Mouse (Mus musculus) MEL (cell line): ENCODE measurements around the gene Lcmt2. TPM values are rescaled to one million over a fixed set of nuclear protein-coding genes. Genes with fewer than 3 reads are reported as not detected.

Source experiments
- DNase-seq: peaks from one replicate; pipeline ENCODE4 v3.0.0; 2011; ENCODE audit warnings: low read depth, low spot score
- H3K27ac ChIP-seq: 2 replicates; pipeline ENCODE4 v1.5.1; 2012; ENCODE audit warnings: low read depth, mild to moderate bottlenecking, control low read depth, low read length, moderate library complexity; ENCODE audit not compliant: control insufficient read depth
- H3K27me3 ChIP-seq, 2 experiments: fragments of 150-350 bp in 1 of 2; sonication (generic) in 1 of 2; 2 replicates each; pipeline ENCODE4 v1.6.1; 2012; ENCODE audit warnings: low read length in 2 of 2, mild to moderate bottlenecking in 2 of 2, improper control_type of control experiment in 1 of 2, moderate library complexity in 1 of 2; ENCODE audit not compliant: insufficient read depth in 2 of 2, control insufficient read depth in 1 of 2
- H3K36me3 ChIP-seq, 2 experiments: 2 replicates each; pipeline ENCODE4 v1.6.1; 2012 to 2014; ENCODE audit warnings: low read length in 2 of 2, improper control_type of control experiment in 1 of 2, inconsistent platforms in 1 of 2, mild to moderate bottlenecking in 1 of 2; ENCODE audit not compliant: insufficient read depth in 2 of 2, control insufficient read depth in 1 of 2
- H3K4me1 ChIP-seq, 2 experiments: fragments of 150-350 bp in 1 of 2; sonication (generic) in 1 of 2; 2 replicates each; pipeline ENCODE4 v1.6.1; 2012; ENCODE audit warnings: low read length in 2 of 2, improper control_type of control experiment in 1 of 2, mild to moderate bottlenecking in 1 of 2; ENCODE audit not compliant: insufficient read depth in 2 of 2, control insufficient read depth in 1 of 2
- H3K4me3 ChIP-seq, 2 experiments: fragments of 150-350 bp in 1 of 2; sonication (generic) in 1 of 2; 2 replicates each; pipeline ENCODE4 v1.5.1; 2012; ENCODE audit warnings: low read depth in 2 of 2, low read length in 2 of 2, mild to moderate bottlenecking in 2 of 2, moderate library complexity in 2 of 2, control low read depth in 1 of 2, improper control_type of control experiment in 1 of 2; ENCODE audit not compliant: control insufficient read depth in 1 of 2, insufficient read depth in 1 of 2
- H3K79me2 ChIP-seq: 2 replicates; pipeline ENCODE4 v1.6.1; 2012; ENCODE audit warnings: mild to moderate bottlenecking, low read length, moderate library complexity; ENCODE audit not compliant: control insufficient read depth, poor library complexity, insufficient read depth
- H3K9ac ChIP-seq: 2 replicates; pipeline ENCODE4 v1.6.1; 2012; ENCODE audit warnings: low read depth, mild to moderate bottlenecking, control low read depth, low read length, moderate library complexity; ENCODE audit not compliant: control insufficient read depth, poor library complexity, severe bottlenecking
- H3K9me3 ChIP-seq: fragments of 150-350 bp; sonication (generic); replicated peaks from 2 replicates; pipeline ENCODE4 v1.6.1; 2012; ENCODE audit warnings: mild to moderate bottlenecking, low read length, improper control_type of control experiment, moderate library complexity; ENCODE audit not compliant: insufficient read depth
- BHLHE40 ChIP-seq: IDR thresholded peaks from 2 replicates; pipeline ENCODE4 v1.6.1; 2012; ENCODE audit warnings: low read depth, mild to moderate bottlenecking, inconsistent platforms, low read length, improper control_type of control experiment, borderline replicate concordance
- CHD1 ChIP-seq: IDR thresholded peaks from 2 replicates; pipeline ENCODE4 v1.6.1; 2012; ENCODE audit warnings: low read depth, mild to moderate bottlenecking, inconsistent platforms, low read length, improper control_type of control experiment
- CHD2 ChIP-seq: IDR thresholded peaks from 2 replicates; pipeline ENCODE4 v1.6.1; 2011; ENCODE audit warnings: low read length, improper control_type of control experiment
- CTCF ChIP-seq, 3 experiments: IDR thresholded peaks in 2 of 3; conservative IDR thresholded peaks in 1 of 3; 2 replicates each; pipeline ENCODE4 v1.5.1; 2011 to 2012; ENCODE audit warnings: low read length in 3 of 3, low read depth in 2 of 3, mild to moderate bottlenecking in 2 of 3, improper control_type of control experiment in 1 of 3, inconsistent platforms in 1 of 3, mixed read lengths in 1 of 3, moderate library complexity in 1 of 3; ENCODE audit not compliant: control insufficient read depth in 1 of 3, insufficient read depth in 1 of 3, poor library complexity in 1 of 3, severe bottlenecking in 1 of 3
- E2F4 ChIP-seq: IDR thresholded peaks from 2 replicates; pipeline ENCODE4 v1.6.1; 2011; ENCODE audit warnings: low read depth, low read length, improper control_type of control experiment, borderline replicate concordance
- GABPA ChIP-seq: IDR thresholded peaks from 2 replicates; pipeline ENCODE4 v1.6.1; 2012; ENCODE audit warnings: low read depth, mild to moderate bottlenecking, inconsistent platforms, low read length, improper control_type of control experiment, moderate library complexity
- HCFC1 ChIP-seq: IDR thresholded peaks from 2 replicates; pipeline ENCODE4 v1.6.1; 2012; ENCODE audit warnings: low read depth, mild to moderate bottlenecking, inconsistent platforms, low read length, improper control_type of control experiment, moderate library complexity
- MAZ ChIP-seq: IDR thresholded peaks from 2 replicates; pipeline ENCODE4 v1.6.1; 2012; ENCODE audit warnings: low read depth, mild to moderate bottlenecking, inconsistent platforms, low read length, improper control_type of control experiment
- MEF2A ChIP-seq: IDR thresholded peaks from 2 replicates; pipeline ENCODE4 v1.6.1; 2014; ENCODE audit warnings: low read depth, mild to moderate bottlenecking, inconsistent platforms, low read length, improper control_type of control experiment; ENCODE audit not compliant: poor library complexity, insufficient replicate concordance, severe bottlenecking; ENCODE audit errors: extremely low read depth
- POLR2AphosphoS2 ChIP-seq: IDR thresholded peaks from 2 replicates; pipeline ENCODE4 v1.6.1; 2011; ENCODE audit warnings: low read length, improper control_type of control experiment
- RAD21 ChIP-seq: IDR thresholded peaks from 2 replicates; pipeline ENCODE4 v1.6.1; 2011; ENCODE audit warnings: mild to moderate bottlenecking, low read depth, low read length, improper control_type of control experiment
- SMC3 ChIP-seq: IDR thresholded peaks from 2 replicates; pipeline ENCODE4 v1.6.1; 2011; ENCODE audit warnings: low read depth, low read length, improper control_type of control experiment
- TCF12 ChIP-seq: IDR thresholded peaks from 2 replicates; pipeline ENCODE4 v1.6.1; 2014; ENCODE audit warnings: low read depth, mild to moderate bottlenecking, inconsistent platforms, low read length, improper control_type of control experiment, moderate library complexity
- UBTF ChIP-seq: IDR thresholded peaks from 2 replicates; pipeline ENCODE4 v1.6.1; 2012; ENCODE audit warnings: low read depth, mild to moderate bottlenecking, inconsistent platforms, low read length, improper control_type of control experiment, moderate library complexity, borderline replicate concordance; ENCODE audit not compliant: insufficient read depth
- USF1 ChIP-seq: IDR thresholded peaks from 2 replicates; pipeline ENCODE4 v1.6.1; 2014; ENCODE audit warnings: low read depth, mild to moderate bottlenecking, inconsistent platforms, low read length, improper control_type of control experiment, moderate library complexity
- USF2 ChIP-seq, 2 experiments: IDR thresholded peaks; 2 replicates each; pipeline ENCODE4 v1.6.1; 2011 to 2012; ENCODE audit warnings: improper control_type of control experiment in 2 of 2, low read length in 2 of 2, borderline replicate concordance in 1 of 2, inconsistent platforms in 1 of 2, low read depth in 1 of 2, mild to moderate bottlenecking in 1 of 2; ENCODE audit not compliant: insufficient read depth in 1 of 2
- ZC3H11A ChIP-seq: IDR thresholded peaks from 2 replicates; pipeline ENCODE4 v1.6.1; 2012; ENCODE audit warnings: low read depth, mild to moderate bottlenecking, inconsistent platforms, low read length, improper control_type of control experiment
- ZKSCAN1 ChIP-seq: IDR thresholded peaks from 2 replicates; pipeline ENCODE4 v1.6.1; 2012; ENCODE audit warnings: low read depth, mild to moderate bottlenecking, inconsistent platforms, low read length, improper control_type of control experiment, moderate library complexity
- ZMIZ1 ChIP-seq: IDR thresholded peaks from 2 replicates; pipeline ENCODE4 v1.6.1; 2012; ENCODE audit warnings: low read depth, mild to moderate bottlenecking, inconsistent platforms, low read length, improper control_type of control experiment, moderate library complexity
- ZNF384 ChIP-seq: IDR thresholded peaks from 2 replicates; pipeline ENCODE4 v1.6.1; 2012; ENCODE audit warnings: low read depth, mild to moderate bottlenecking, inconsistent platforms, low read length, improper control_type of control experiment
- polyA plus RNA-seq, 2 experiments: library from polyadenylated mRNA; stranded (reverse) in 1 of 2; unstranded in 1 of 2; fragments of >175 nt in 1 of 2; fragments of >200 nt in 1 of 2; gene quantifications; 2 replicates each; pipeline versions ENCODE4 v1.2.1 to v1.2.4; 2012; ENCODE audit warnings: low replicate concordance in 2 of 2, low read depth in 1 of 2; ENCODE audit not compliant: insufficient read length in 2 of 2, insufficient read depth in 1 of 2, missing spikeins in 1 of 2
- total RNA-seq: library from RNA; depleted of rRNA; stranded (reverse); fragments of 300-350 nt; gene quantifications from 2 replicates; pipeline ENCODE4 v1.2.3, GENCODE M21; 2012

Lcmt2 gene
- total and polyA plus RNA-seq, 3 experiments, result 12.9 to 13.2 TPM; not detected in 1

DNA sequence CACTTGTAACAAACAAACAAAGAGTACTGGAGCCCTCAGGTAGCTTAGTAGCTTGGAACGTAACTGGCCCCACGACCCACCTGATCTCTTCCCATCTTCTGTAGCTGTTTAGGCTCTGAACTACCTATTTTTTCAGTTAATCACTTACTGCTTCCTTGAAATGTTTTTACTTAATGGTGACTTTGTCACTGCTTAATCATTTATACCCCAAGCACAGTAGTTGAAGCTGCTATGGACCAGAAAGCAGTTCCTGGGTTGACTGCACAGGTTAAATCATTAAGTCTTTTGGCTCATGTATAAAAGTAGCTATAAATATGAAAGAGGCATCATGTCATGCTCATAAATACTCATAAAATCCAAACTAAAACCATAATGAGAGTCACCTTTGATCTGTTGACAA is 25.0 kb downstream of the Lcmt2 start:
- no peaks in the 10 kb centered on the region for H3K36me3 ChIP-seq
- no peaks in the 10 kb centered on the region for H3K9me3 ChIP-seq
- H3K79me2 ChIP-seq, result no peaks in the 10 kb centered on the region
- H3K4me1 ChIP-seq, result no peaks in the 10 kb centered on the region
- peaks cover 7 to 25% of the 10 kb centered on the region in 2 experiments for H3K27me3 ChIP-seq
- H3K4me3 ChIP-seq, result no peak overlapping the region
- DNase-seq, result no peak
- no peak overlapping the region for H3K9ac ChIP-seq
- TF ChIP-seq BHLHE40 (no peak), CHD1 (no peak), UBTF (no peak)
- TF ChIP-seq, all 39 proteins: peak for 0
- no peak overlapping the region for H3K27ac ChIP-seq

DNA sequence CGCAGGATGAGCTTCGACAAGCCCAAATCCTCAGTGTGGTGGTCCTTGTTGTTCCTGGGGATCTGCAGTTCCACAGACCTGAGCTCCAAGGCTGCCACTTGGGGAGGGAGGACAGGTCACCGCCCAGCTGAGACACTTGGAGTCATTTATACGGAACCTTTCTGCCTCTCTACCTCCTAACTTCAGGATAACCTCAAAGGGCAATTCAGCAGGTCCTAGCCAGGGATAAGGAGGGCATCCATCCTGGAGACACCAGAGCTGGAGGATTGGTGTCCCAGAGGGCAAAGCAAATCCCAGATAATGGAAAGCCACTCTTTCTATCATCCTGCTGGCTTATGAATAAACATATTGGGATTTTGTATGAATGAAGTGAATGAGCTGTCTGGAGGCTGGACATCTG is 30.8 kb downstream of the Lcmt2 start, which contains the start of gene Tgm7:
TSS of gene Tgm7 (minus strand) at position 101 of the 400 bp plus-strand sequence.
- TF ChIP-seq RAD21, result no peak
- no peak for TF ChIP-seq ZNF384
- TF ChIP-seq HCFC1, result no peak
- no peak for TF ChIP-seq CHD2
- TF ChIP-seq MEF2A, result no peak
- no peak for TF ChIP-seq E2F4
- TF ChIP-seq TCF12, result no peak
- no peak for TF ChIP-seq USF2 (IDR thresholded peaks at IDR 0.05; ENCODE audit: borderline replicate concordance in 1 of 2, insufficient read depth in 1 of 2, low read depth in 1 of 2, low read length in 2 of 2)
- no peak for TF ChIP-seq SMC3
- no peak for TF ChIP-seq GABPA
- no peak for TF ChIP-seq POLR2AphosphoS2
- TF ChIP-seq ZKSCAN1, result no peak
- TF ChIP-seq ZMIZ1, result no peak
- no peak for TF ChIP-seq USF1
- no peak for TF ChIP-seq BHLHE40
- no peak for TF ChIP-seq CTCF (IDR thresholded peaks at IDR 0.05 in 2 of 3, conservative IDR thresholded peaks at IDR 0.05 in 1 of 3; ENCODE audit: control insufficient read depth in 1 of 3, insufficient read depth in 1 of 3, low read depth in 2 of 3, low read length in 3 of 3, poor library complexity in 1 of 3, severe bottlenecking in 1 of 3)
- TF ChIP-seq ZC3H11A, result no peak
- TF ChIP-seq MAZ, result no peak
- H3K4me1 ChIP-seq, result no peaks in the 10 kb centered on the region
- H3K27me3 ChIP-seq, result peaks cover 1 to 5% of the 10 kb centered on the region in 2 experiments; a peak in 3 of 4 replicates
- no peaks in the 10 kb centered on the region for H3K36me3 ChIP-seq
- H3K79me2 ChIP-seq, result no peaks in the 10 kb centered on the region
- no peak within 1 kb of the TSS for H3K9ac ChIP-seq
- no peaks in the 10 kb centered on the region for H3K9me3 ChIP-seq
- no peak within 1 kb of the TSS for H3K4me3 ChIP-seq
- DNase-seq, result no peak
- no peak within 1 kb of the TSS for H3K27ac ChIP-seq
